Mouse (Mus musculus): Measurements from ENCODE around the gene Ngef. TPM values are rescaled to one million over a fixed set of nuclear protein-coding genes. Genes with fewer than 3 reads are reported as not detected.
A peak's percentile ranks its signal among the peaks of the same experiment; 100 is the strongest.

Ngef gene
- total RNA-seq, 1 experiment = 1.2 TPM

DNA sequence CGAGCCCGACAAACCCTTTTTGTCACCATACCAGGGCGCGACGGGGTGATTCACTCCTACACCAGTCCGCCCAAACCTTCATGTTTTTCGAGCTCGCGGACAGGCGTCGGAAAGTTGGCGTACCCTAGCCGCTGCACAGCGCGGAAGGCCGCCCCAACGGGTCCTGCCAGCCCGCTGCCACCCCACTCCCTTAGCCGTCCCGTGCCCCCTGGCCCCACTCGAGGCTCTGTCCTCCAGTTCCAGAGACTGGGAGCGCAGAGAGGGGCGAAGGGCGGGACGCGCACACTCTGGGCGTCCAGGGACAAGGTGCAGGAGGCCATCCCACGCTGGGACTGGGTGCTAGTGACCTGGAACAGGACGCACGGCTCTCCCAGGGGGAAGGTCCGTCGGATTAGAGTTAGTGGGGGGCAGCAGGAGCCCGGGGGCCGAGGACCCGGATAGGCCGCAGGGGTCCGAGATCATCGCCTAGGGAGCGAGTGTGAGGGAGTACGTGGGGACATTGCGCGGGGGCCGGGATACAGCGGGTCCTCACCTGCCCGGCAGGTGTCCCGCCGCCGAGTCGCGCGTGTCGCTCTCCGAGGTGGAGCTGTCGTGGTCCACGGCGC, 64.0 kb downstream of the Ngef start, which contains the start of gene Neu2:
TSS of gene Neu2 (plus strand) at position 329 of the 605 bp plus-strand sequence.
- in situ Hi-C loops (cut with MboI; ENCODE audit: low sequenced_read_pairs in 2 of 2, unreplicated experiment in 2 of 2) = no loop called here
- no peak for DNase-seq (ENCODE audit: low read depth, low spot score)
- Histone ChIP-seq H3K27ac (ENCODE audit: insufficient read depth, low read depth, low read length, poor library complexity, severe bottlenecking) (no peak within 1 kb of the TSS), H3K4me3 (ENCODE audit: insufficient read depth in 1 of 2, low read depth in 1 of 2, low read length in 2 of 2, poor library complexity in 1 of 2, severe bottlenecking in 1 of 2) (peak within 1 kb of the TSS; percentile 64 to 76), H3K9ac (ENCODE audit: insufficient read depth, low read depth, low read length, poor library complexity, severe bottlenecking) (peak within 1 kb of the TSS; percentile 54), H3K36me3 (ENCODE audit: control insufficient read depth, insufficient read depth, low read length, poor library complexity, severe bottlenecking) (no peaks in the 10 kb centered on the region), H3K4me1 (ENCODE audit: control insufficient read depth in 2 of 2, insufficient read depth in 2 of 2, low read length in 2 of 2, poor library complexity in 1 of 2) (peaks cover 0 to 2% of the 10 kb centered on the region in 2 experiments; a peak in 1 of 4 replicates), H3K9me3 (ENCODE audit: control insufficient read depth, insufficient read depth, low read depth, low read length) (no peaks in the 10 kb centered on the region)
- no peak for TF ChIP-seq ZNF384 (IDR thresholded peaks at IDR 0.05; ENCODE audit: low read depth, low read length)
- TF ChIP-seq HCFC1 (IDR thresholded peaks at IDR 0.05; ENCODE audit: borderline replicate concordance, insufficient read depth, low read length) = no peak

GRCm38 (mm10) chr1:87508591-87509560, 64.8 kb downstream of the Ngef start:
- no peak for DNase-seq (ENCODE audit: low read depth, low spot score)
- Histone ChIP-seq H3K9ac (ENCODE audit: insufficient read depth, low read depth, low read length, poor library complexity, severe bottlenecking) (peak overlapping the region; percentile 54; the same call in 1 of the 2 replicates), H3K4me3 (ENCODE audit: insufficient read depth in 1 of 2, low read depth in 1 of 2, low read length in 2 of 2, poor library complexity in 1 of 2, severe bottlenecking in 1 of 2) (peak overlapping the region; percentile 64 to 76)

DNA sequence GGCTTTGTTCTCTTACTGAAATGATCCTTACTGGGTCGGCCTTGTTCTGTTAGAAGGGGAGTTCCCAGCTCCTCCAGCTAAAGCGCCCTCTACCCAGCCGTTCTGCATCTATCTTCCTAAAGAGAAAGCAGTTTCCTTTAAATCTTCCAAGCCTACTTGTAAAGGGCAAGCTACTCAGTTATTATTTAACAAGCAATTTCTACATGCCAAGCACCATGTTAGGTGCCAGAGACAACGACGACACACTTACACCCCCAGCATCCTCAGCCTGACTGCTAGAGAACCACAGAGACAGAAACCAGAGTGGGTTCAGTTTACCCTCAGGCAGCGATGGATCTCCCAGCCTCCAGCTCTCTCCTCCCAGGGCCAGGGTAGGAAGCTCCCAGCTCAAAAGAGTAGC, 65.8 kb downstream of the Ngef start:
- H3K36me3 ChIP-seq (ENCODE audit: control insufficient read depth, insufficient read depth, low read length, poor library complexity, severe bottlenecking) = no peaks in the 10 kb centered on the region
- no peak for DNase-seq (ENCODE audit: low read depth, low spot score)
- H3K4me3 ChIP-seq (ENCODE audit: insufficient read depth in 1 of 2, low read depth in 1 of 2, low read length in 2 of 2, poor library complexity in 1 of 2, severe bottlenecking in 1 of 2) = no peak overlapping the region
- H3K9me3 ChIP-seq (ENCODE audit: control insufficient read depth, insufficient read depth, low read depth, low read length) = no peaks in the 10 kb centered on the region
- TF ChIP-seq ZC3H11A (IDR thresholded peaks at IDR 0.05; ENCODE audit: borderline replicate concordance, low read depth, low read length) = no peak
- no peak for TF ChIP-seq ZNF384 (IDR thresholded peaks at IDR 0.05; ENCODE audit: low read depth, low read length)
- in situ Hi-C loops (cut with MboI; ENCODE audit: low sequenced_read_pairs in 2 of 2, unreplicated experiment in 2 of 2) = no loop called here
- H3K27ac ChIP-seq (ENCODE audit: insufficient read depth, low read depth, low read length, poor library complexity, severe bottlenecking) = no peak overlapping the region
- H3K4me1 ChIP-seq (ENCODE audit: control insufficient read depth in 2 of 2, insufficient read depth in 2 of 2, low read length in 2 of 2, poor library complexity in 1 of 2) = peaks cover 0 to 4% of the 10 kb centered on the region in 2 experiments; a peak in 1 of 4 replicates
- H3K9ac ChIP-seq (ENCODE audit: insufficient read depth, low read depth, low read length, poor library complexity, severe bottlenecking) = no peak overlapping the region

More at GRCm38 (mm10) chr1:87508591-87509560, 64.8 kb downstream of the Ngef start:
- Histone ChIP-seq H3K9me3 (ENCODE audit: control insufficient read depth, insufficient read depth, low read depth, low read length) (no peaks in the 10 kb centered on the region), H3K4me1 (ENCODE audit: control insufficient read depth in 2 of 2, insufficient read depth in 2 of 2, low read length in 2 of 2, poor library complexity in 1 of 2) (peaks cover 0 to 4% of the 10 kb centered on the region in 2 experiments; a peak in 1 of 4 replicates), H3K36me3 (ENCODE audit: control insufficient read depth, insufficient read depth, low read length, poor library complexity, severe bottlenecking) (no peaks in the 10 kb centered on the region), H3K27ac (ENCODE audit: insufficient read depth, low read depth, low read length, poor library complexity, severe bottlenecking) (no peak overlapping the region)
- TF ChIP-seq CHD2 (IDR thresholded peaks at IDR 0.05; ENCODE audit: low read depth, low read length) = no peak
- no peak for TF ChIP-seq ZNF384 (IDR thresholded peaks at IDR 0.05; ENCODE audit: low read depth, low read length)
- TF ChIP-seq MAFK (IDR thresholded peaks at IDR 0.05; ENCODE audit: insufficient read depth, low read depth, low read length) = no peak
- TF ChIP-seq HCFC1 (IDR thresholded peaks at IDR 0.05; ENCODE audit: borderline replicate concordance, insufficient read depth, low read length) = no peak
- TF ChIP-seq ZC3H11A (IDR thresholded peaks at IDR 0.05; ENCODE audit: borderline replicate concordance, low read depth, low read length) = no peak
- in situ Hi-C loops (cut with MboI; ENCODE audit: low sequenced_read_pairs in 2 of 2, unreplicated experiment in 2 of 2) = no loop called here

DNA sequence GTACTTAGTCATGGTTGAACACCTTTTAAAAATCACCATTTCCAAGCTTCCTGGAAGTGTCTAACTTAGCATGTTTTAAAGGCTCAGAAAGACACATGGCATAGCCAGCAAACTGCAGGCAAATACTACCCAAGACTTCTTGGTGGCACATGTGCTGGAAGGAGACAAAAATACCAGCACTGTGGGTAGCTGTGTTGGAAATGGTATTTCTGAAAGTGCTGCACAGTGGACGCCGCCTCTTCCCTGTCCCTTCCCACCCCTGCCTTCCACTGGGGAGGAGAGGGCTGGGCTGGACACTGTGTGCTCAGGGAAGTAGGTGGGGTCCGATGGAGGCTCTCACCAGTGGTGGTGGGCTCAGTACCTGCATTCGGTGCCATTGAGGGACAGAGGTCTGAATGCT, 68.1 kb downstream of the Ngef start:
- in situ Hi-C loops (cut with MboI; ENCODE audit: low sequenced_read_pairs in 2 of 2, unreplicated experiment in 2 of 2) = no loop called here
- Histone ChIP-seq H3K9me3 (ENCODE audit: control insufficient read depth, insufficient read depth, low read depth, low read length) (no peaks in the 10 kb centered on the region), H3K36me3 (ENCODE audit: control insufficient read depth, insufficient read depth, low read length, poor library complexity, severe bottlenecking) (no peaks in the 10 kb centered on the region), H3K27ac (ENCODE audit: insufficient read depth, low read depth, low read length, poor library complexity, severe bottlenecking) (no peak overlapping the region), H3K4me3 (ENCODE audit: insufficient read depth in 1 of 2, low read depth in 1 of 2, low read length in 2 of 2, poor library complexity in 1 of 2, severe bottlenecking in 1 of 2) (no peak overlapping the region), H3K9ac (ENCODE audit: insufficient read depth, low read depth, low read length, poor library complexity, severe bottlenecking) (no peak overlapping the region), H3K4me1 (ENCODE audit: control insufficient read depth in 2 of 2, insufficient read depth in 2 of 2, low read length in 2 of 2, poor library complexity in 1 of 2) (peaks cover 0 to 4% of the 10 kb centered on the region in 2 experiments; a peak in 1 of 4 replicates)
- no peak for DNase-seq (ENCODE audit: low read depth, low spot score)
- TF ChIP-seq CHD2 (IDR thresholded peaks at IDR 0.05; ENCODE audit: low read depth, low read length) = no peak
- no peak for TF ChIP-seq ZNF384 (IDR thresholded peaks at IDR 0.05; ENCODE audit: low read depth, low read length)
- no peak for TF ChIP-seq ZC3H11A (IDR thresholded peaks at IDR 0.05; ENCODE audit: borderline replicate concordance, low read depth, low read length)
- no peak for TF ChIP-seq MAFK (IDR thresholded peaks at IDR 0.05; ENCODE audit: insufficient read depth, low read depth, low read length)
- TF ChIP-seq HCFC1 (IDR thresholded peaks at IDR 0.05; ENCODE audit: borderline replicate concordance, insufficient read depth, low read length) = no peak
